Mouse (Mus musculus): ENCODE results near the gene Kat2b. TPM values are rescaled to one million over a fixed set of nuclear protein-coding genes. Genes with fewer than 3 reads are reported as not detected.

Kat2b gene
- polyA plus RNA-seq, 1 experiment from 2014 or later: 7.3 TPM

GRCm38 (mm10) chr17:53619391-53619790 lies 52.7 kb downstream of the Kat2b start:
- H3K9ac ChIP-seq: no peak overlapping the region
- H3K4me1 ChIP-seq (replicated peaks): no peaks in the 10 kb centered on the region
- H3K27me3 ChIP-seq: no peaks in the 10 kb centered on the region
- H3K27ac ChIP-seq (replicated peaks): no peak overlapping the region
- H3K4me3 ChIP-seq: no peak overlapping the region
- peaks cover 11% of the 10 kb centered on the region for H3K36me3 ChIP-seq
- no peak overlapping the region for H3K4me2 ChIP-seq
- no peak for ATAC-seq (ENCODE audit: low read depth)
- H3K9me3 ChIP-seq: no peaks in the 10 kb centered on the region

GRCm38 (mm10) chr17:53620611-53621010 lies 54.0 kb downstream of the Kat2b start:
- Histone ChIP-seq H3K9me3 (no peaks in the 10 kb centered on the region), H3K27me3 (no peaks in the 10 kb centered on the region), H3K27ac (replicated peaks) (no peak overlapping the region), H3K4me3 (no peak overlapping the region), H3K36me3 (peaks cover 14% of the 10 kb centered on the region), H3K4me2 (no peak overlapping the region), H3K9ac (no peak overlapping the region), H3K4me1 (replicated peaks) (no peaks in the 10 kb centered on the region)
- ATAC-seq (ENCODE audit: low read depth): no peak
- 75% methylated on average over 4 of the region's 4 CpGs for WGBS

- H3K9me3 ChIP-seq: no peaks in the 10 kb centered on the region
- H3K36me3 ChIP-seq: peaks cover 19% of the 10 kb centered on the region
- no peak overlapping the region for H3K27ac ChIP-seq (replicated peaks)
- H3K27me3 ChIP-seq: no peaks in the 10 kb centered on the region
- no peak overlapping the region for H3K4me2 ChIP-seq
- H3K4me3 ChIP-seq: no peak overlapping the region
- H3K9ac ChIP-seq: no peak overlapping the region
- WGBS: 85% methylated on average over 3 of the region's 3 CpGs
- no peaks in the 10 kb centered on the region for H3K4me1 ChIP-seq (replicated peaks)
- no peak for ATAC-seq (ENCODE audit: low read depth)
These were observed 55.5 kb downstream of the Kat2b start for GRCm38 (mm10) chr17:53622125-53622524.

GRCm38 (mm10) chr17:53623762-53624161 lies 57.1 kb downstream of the Kat2b start:
- H3K27me3 ChIP-seq: no peaks in the 10 kb centered on the region
- WGBS: 89% methylated on average over 9 of the region's 9 CpGs
- no peak overlapping the region for H3K4me2 ChIP-seq
- no peak for ATAC-seq (ENCODE audit: low read depth)
- H3K27ac ChIP-seq (replicated peaks): no peak overlapping the region
- no peak overlapping the region for H3K4me3 ChIP-seq
- H3K36me3 ChIP-seq: peaks cover 19% of the 10 kb centered on the region
- no peaks in the 10 kb centered on the region for H3K4me1 ChIP-seq (replicated peaks)
- no peaks in the 10 kb centered on the region for H3K9me3 ChIP-seq
- no peak overlapping the region for H3K9ac ChIP-seq

- no peak overlapping the region for H3K4me3 ChIP-seq
- ATAC-seq (ENCODE audit: low read depth): no peak
- no peak overlapping the region for H3K4me2 ChIP-seq
- no peaks in the 10 kb centered on the region for H3K9me3 ChIP-seq
- WGBS: 84% methylated on average over 3 of the region's 3 CpGs
- H3K27ac ChIP-seq (replicated peaks): no peak overlapping the region
- H3K9ac ChIP-seq: no peak overlapping the region
- H3K27me3 ChIP-seq: no peaks in the 10 kb centered on the region
- H3K4me1 ChIP-seq (replicated peaks): no peaks in the 10 kb centered on the region
- H3K36me3 ChIP-seq: peaks cover 21% of the 10 kb centered on the region
These were observed 59.5 kb downstream of the Kat2b start for GRCm38 (mm10) chr17:53626160-53626559.

- no peaks in the 10 kb centered on the region for H3K4me1 ChIP-seq (replicated peaks)
- H3K27me3 ChIP-seq: no peaks in the 10 kb centered on the region
- H3K9ac ChIP-seq: no peak overlapping the region
- no peak for ATAC-seq (ENCODE audit: low read depth)
- no peak overlapping the region for H3K4me2 ChIP-seq
- WGBS: 88% methylated on average over 4 of the region's 4 CpGs
- H3K9me3 ChIP-seq: no peaks in the 10 kb centered on the region
- H3K27ac ChIP-seq (replicated peaks): no peak overlapping the region
- H3K36me3 ChIP-seq: peaks cover 30% of the 10 kb centered on the region
- H3K4me3 ChIP-seq: no peak overlapping the region
These were observed 60.8 kb downstream of the Kat2b start for GRCm38 (mm10) chr17:53627497-53627896.

- Histone ChIP-seq H3K36me3 (peaks cover 36% of the 10 kb centered on the region), H3K9ac (no peak overlapping the region), H3K27ac (replicated peaks) (no peak overlapping the region), H3K4me1 (replicated peaks) (no peaks in the 10 kb centered on the region), H3K9me3 (no peaks in the 10 kb centered on the region), H3K4me3 (no peak overlapping the region), H3K27me3 (no peaks in the 10 kb centered on the region), H3K4me2 (no peak overlapping the region)
- WGBS: 80% methylated on average over 5 of the region's 5 CpGs
- ATAC-seq (ENCODE audit: low read depth): no peak
These were observed 61.5 kb downstream of the Kat2b start for GRCm38 (mm10) chr17:53628131-53628530.

- H3K27ac ChIP-seq (replicated peaks): no peak overlapping the region
- ATAC-seq (ENCODE audit: low read depth): no peak
- H3K36me3 ChIP-seq: peaks cover 47% of the 10 kb centered on the region
- no peak overlapping the region for H3K9ac ChIP-seq
- H3K9me3 ChIP-seq: no peaks in the 10 kb centered on the region
- H3K4me3 ChIP-seq: no peak overlapping the region
- no peaks in the 10 kb centered on the region for H3K4me1 ChIP-seq (replicated peaks)
- no peak overlapping the region for H3K4me2 ChIP-seq
- H3K27me3 ChIP-seq: no peaks in the 10 kb centered on the region
These were observed 64.7 kb downstream of the Kat2b start for GRCm38 (mm10) chr17:53631344-53631743.

- 84% methylated on average over 4 of the region's 4 CpGs for WGBS
- H3K36me3 ChIP-seq: peaks cover 77% of the 10 kb centered on the region
- no peaks in the 10 kb centered on the region for H3K4me1 ChIP-seq (replicated peaks)
- no peak for ATAC-seq (ENCODE audit: low read depth)
- H3K4me3 ChIP-seq: no peak overlapping the region
- H3K27me3 ChIP-seq: no peaks in the 10 kb centered on the region
- no peak overlapping the region for H3K9ac ChIP-seq
- H3K4me2 ChIP-seq: no peak overlapping the region
- H3K9me3 ChIP-seq: no peaks in the 10 kb centered on the region
- H3K27ac ChIP-seq (replicated peaks): no peak overlapping the region
These were observed 76.7 kb downstream of the Kat2b start for GRCm38 (mm10) chr17:53643360-53643759.

- no peaks in the 10 kb centered on the region for H3K9me3 ChIP-seq
- no peak overlapping the region for H3K9ac ChIP-seq
- peaks cover 48% of the 10 kb centered on the region for H3K36me3 ChIP-seq
- no peak overlapping the region for H3K4me2 ChIP-seq
- H3K4me3 ChIP-seq: no peak overlapping the region
- H3K27me3 ChIP-seq: no peaks in the 10 kb centered on the region
- ATAC-seq (ENCODE audit: low read depth): no peak
- H3K4me1 ChIP-seq (replicated peaks): no peaks in the 10 kb centered on the region
- 85% methylated on average over 2 of the region's 2 CpGs for WGBS
- H3K27ac ChIP-seq (replicated peaks): no peak overlapping the region
These were observed 83.6 kb downstream of the Kat2b start for GRCm38 (mm10) chr17:53650251-53650661.

GRCm38 (mm10) chr17:53654596-53654995 lies 87.9 kb downstream of the Kat2b start:
- no peaks in the 10 kb centered on the region for H3K27me3 ChIP-seq
- 84% methylated on average over 4 of the region's 4 CpGs for WGBS
- no peaks in the 10 kb centered on the region for H3K4me1 ChIP-seq (replicated peaks)
- H3K27ac ChIP-seq (replicated peaks): no peak overlapping the region
- no peak overlapping the region for H3K4me2 ChIP-seq
- no peaks in the 10 kb centered on the region for H3K9me3 ChIP-seq
- no peak overlapping the region for H3K4me3 ChIP-seq
- no peak for ATAC-seq (ENCODE audit: low read depth)
- no peak overlapping the region for H3K9ac ChIP-seq
- peaks cover 41% of the 10 kb centered on the region for H3K36me3 ChIP-seq

- no peaks in the 10 kb centered on the region for H3K27me3 ChIP-seq
- H3K9me3 ChIP-seq: no peaks in the 10 kb centered on the region
- WGBS: 90% methylated on average over 6 of the region's 6 CpGs
- no peak overlapping the region for H3K9ac ChIP-seq
- no peak overlapping the region for H3K4me2 ChIP-seq
- H3K27ac ChIP-seq (replicated peaks): no peak overlapping the region
- ATAC-seq (ENCODE audit: low read depth): no peak
- H3K4me1 ChIP-seq (replicated peaks): no peaks in the 10 kb centered on the region
- no peak overlapping the region for H3K4me3 ChIP-seq
- H3K36me3 ChIP-seq: peaks cover 45% of the 10 kb centered on the region
These were observed 88.4 kb downstream of the Kat2b start for GRCm38 (mm10) chr17:53655081-53655480.

- Histone ChIP-seq H3K27ac (replicated peaks) (no peak overlapping the region), H3K9me3 (no peaks in the 10 kb centered on the region), H3K27me3 (no peaks in the 10 kb centered on the region), H3K36me3 (peaks cover 54% of the 10 kb centered on the region), H3K4me2 (no peak overlapping the region), H3K4me3 (no peak overlapping the region), H3K9ac (no peak overlapping the region), H3K4me1 (replicated peaks) (no peaks in the 10 kb centered on the region)
- ATAC-seq (ENCODE audit: low read depth): no peak
- WGBS: 94% methylated on average over 2 of the region's 2 CpGs
These were observed 89.3 kb downstream of the Kat2b start for GRCm38 (mm10) chr17:53655959-53656358.
